Mouse (Mus musculus) spleen, postnatal 36 days (tissue): Measurements from ENCODE around the gene Gpr37l1.
"Not testable (repeated sequence)": the region's sequence is repeated elsewhere in the genome, so short reads cannot be mapped to it uniquely, and the experiment has no call there.

ENCODE experiments used
- DNase-seq, 2 experiments: peaks; one replicate each; pipeline ENCODE4 v3.0.0; 2022; ENCODE audit warnings: low spot score in 2 of 2, mixed read lengths in 1 of 2

Gene Gpr37l1

DNA sequence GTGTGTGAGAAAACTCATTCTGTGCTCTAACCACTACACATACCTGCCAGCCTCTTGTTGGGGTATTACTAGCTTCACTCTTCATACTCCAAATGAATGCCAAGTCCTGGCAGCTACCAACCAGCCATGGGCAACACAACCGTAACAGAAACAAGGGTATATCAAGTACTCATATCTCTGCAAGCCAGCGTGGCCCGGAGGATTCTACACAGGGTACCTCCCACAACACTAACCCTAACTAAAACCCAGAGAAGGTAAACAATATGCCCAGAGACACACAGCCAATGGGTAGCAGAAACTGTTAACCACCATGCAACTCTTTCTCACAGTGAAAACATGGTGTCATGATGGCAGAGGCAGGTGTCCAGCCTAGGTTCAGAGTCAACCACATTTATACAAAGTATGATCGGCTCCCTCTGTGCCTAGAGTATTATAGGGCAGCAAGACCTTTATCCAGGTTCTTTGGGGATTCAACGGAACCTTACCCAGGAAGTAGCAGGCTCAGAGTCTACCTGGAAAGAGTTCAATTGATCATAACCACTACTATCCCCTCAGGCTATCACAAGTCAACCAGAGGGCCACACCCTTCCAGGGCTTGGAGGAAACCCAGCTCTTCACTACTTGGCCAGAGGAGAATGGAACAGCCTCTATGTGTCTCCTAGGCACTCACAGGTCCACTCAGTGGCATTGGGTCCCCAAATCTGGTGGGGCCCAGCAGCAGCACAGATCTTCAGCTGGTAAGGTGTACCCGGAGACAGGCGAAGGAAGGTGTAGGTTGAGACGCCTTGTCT lies 42.7 kb downstream of the Gpr37l1 start:
- DNase-seq = peak in 1 of 2 experiments; percentile 27

DNA sequence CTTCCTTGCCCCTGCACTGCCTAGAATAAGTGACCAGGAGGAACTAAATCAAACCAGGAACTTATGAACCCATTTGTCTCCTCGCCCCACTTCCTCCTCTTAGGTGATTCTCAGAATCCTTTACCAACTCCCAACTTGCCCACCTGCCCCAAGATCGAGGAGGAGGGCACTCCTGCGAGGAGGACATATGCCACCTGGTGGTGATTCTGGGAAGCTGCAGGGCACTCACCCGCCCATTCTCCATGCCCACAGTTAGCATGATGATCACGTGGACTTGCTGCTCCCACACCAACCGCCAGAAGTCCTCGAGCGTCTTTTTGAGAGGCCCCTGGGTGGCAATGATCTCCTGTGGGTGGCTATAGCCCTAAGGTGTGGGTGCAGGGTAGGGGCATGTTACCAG lies 54.8 kb downstream of the Gpr37l1 start:
- peak; percentile 38 to 42 for DNase-seq

DNA sequence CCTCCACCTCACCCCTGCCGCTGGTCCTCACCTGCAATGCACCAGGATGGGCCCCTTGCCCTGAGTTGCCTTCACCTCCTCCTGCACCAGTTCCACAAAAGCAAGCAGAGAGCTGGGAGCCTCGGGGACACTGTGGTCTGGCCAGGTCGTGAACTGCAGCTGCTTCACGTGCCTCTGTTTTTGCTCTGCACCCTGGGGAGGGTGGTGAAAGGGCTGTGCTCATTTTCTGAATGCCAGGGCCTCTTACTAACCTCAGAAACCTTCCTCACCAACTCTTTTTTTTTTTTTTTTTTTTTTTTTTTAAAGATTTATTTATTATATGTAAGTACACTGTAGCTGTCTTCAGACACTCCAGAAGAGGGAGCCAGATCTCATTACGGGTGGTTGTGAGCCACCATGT lies 56.2 kb downstream of the Gpr37l1 start:
- DNase-seq = not testable (repeated sequence)
